Mouse (Mus musculus): Measurements from ENCODE around the gene Wfikkn2.
A peak's percentile ranks its signal among the peaks of the same experiment; 100 is the strongest.
"Not testable (repeated sequence)": the region's sequence is repeated elsewhere in the genome, so short reads cannot be mapped to it uniquely, and the experiment has no call there.

The Wfikkn2 gene

GRCm38 (mm10) chr11:94245955-94246788, at the start of gene Wfikkn2:
Gene Wfikkn2 (minus strand): TSS chr11:94246005.
- peak; percentile 55 for DNase-seq (ENCODE audit: low read depth, low spot score)

GRCm38 (mm10) chr11:94294996-94295845, 49.4 kb upstream of the Wfikkn2 start:
- no peak for DNase-seq (ENCODE audit: low read depth, low spot score)

GRCm38 (mm10) chr11:94290062-94290740, 44.4 kb upstream of the Wfikkn2 start:
- DNase-seq (ENCODE audit: low read depth, low spot score): no peak

- DNase-seq (ENCODE audit: low read depth, low spot score): no peak
These were observed 41.3 kb upstream of the Wfikkn2 start for GRCm38 (mm10) chr11:94287105-94287504.

- no peak for DNase-seq (ENCODE audit: low read depth, low spot score)
These were observed 40.2 kb upstream of the Wfikkn2 start for GRCm38 (mm10) chr11:94285886-94286574.

GRCm38 (mm10) chr11:94283536-94284099, 37.8 kb upstream of the Wfikkn2 start:
- no peak for DNase-seq (ENCODE audit: low read depth, low spot score)

GRCm38 (mm10) chr11:94282291-94282690, 36.5 kb upstream of the Wfikkn2 start:
- no peak for DNase-seq (ENCODE audit: low read depth, low spot score)

GRCm38 (mm10) chr11:94281199-94282181, 35.7 kb upstream of the Wfikkn2 start, which contains the start of gene Gm21885:
Gene Gm21885 (plus strand): TSS chr11:94281873.
- DNase-seq (ENCODE audit: low read depth, low spot score): no peak

- peak; percentile 94 for DNase-seq (ENCODE audit: low read depth, low spot score)
These were observed 31.1 kb upstream of the Wfikkn2 start for GRCm38 (mm10) chr11:94276869-94277337.

GRCm38 (mm10) chr11:94275686-94276085, 29.9 kb upstream of the Wfikkn2 start:
- no peak for DNase-seq (ENCODE audit: low read depth, low spot score)

- no peak for DNase-seq (ENCODE audit: low read depth, low spot score)
These were observed 29.4 kb upstream of the Wfikkn2 start for GRCm38 (mm10) chr11:94275226-94275625.

- no peak for DNase-seq (ENCODE audit: low read depth, low spot score)
These were observed 28.5 kb upstream of the Wfikkn2 start for GRCm38 (mm10) chr11:94274206-94274867.

- no peak for DNase-seq (ENCODE audit: low read depth, low spot score)
These were observed 27.4 kb upstream of the Wfikkn2 start for GRCm38 (mm10) chr11:94272960-94273927.

- no peak for DNase-seq (ENCODE audit: low read depth, low spot score)
These were observed 25.2 kb upstream of the Wfikkn2 start for GRCm38 (mm10) chr11:94271015-94271414.

GRCm38 (mm10) chr11:94269906-94270305, 24.1 kb upstream of the Wfikkn2 start:
- no peak for DNase-seq (ENCODE audit: low read depth, low spot score)

GRCm38 (mm10) chr11:94268761-94269160, 23.0 kb upstream of the Wfikkn2 start:
- DNase-seq (ENCODE audit: low read depth, low spot score): no peak

- not testable (repeated sequence) for DNase-seq (ENCODE audit: low read depth, low spot score)
These were observed 20.4 kb upstream of the Wfikkn2 start for GRCm38 (mm10) chr11:94266155-94266554.

Data from retina, postnatal 7 days (tissue).